Mouse (Mus musculus) frontal cortex, adult 2 months (tissue): ENCODE results near the gene Prkcd. TPM values are rescaled to one million over a fixed set of nuclear protein-coding genes. Genes with fewer than 3 reads are reported as not detected.

Experiments
- DNase-seq, 2 experiments: peaks; one replicate each; pipeline ENCODE4 v3.0.0; 2022; ENCODE audit warnings: low spot score in 1 of 2; ENCODE audit errors: extremely low spot score in 1 of 2
- polyA plus RNA-seq: library from polyadenylated mRNA; depleted of rRNA; stranded (reverse); fragments of >200 nt; gene quantifications from 2 replicates; pipeline ENCODE4 v1.2.3, GENCODE M21; 2012

The Prkcd gene
- polyA plus RNA-seq, 1 experiment: 18.9 TPM

DNA sequence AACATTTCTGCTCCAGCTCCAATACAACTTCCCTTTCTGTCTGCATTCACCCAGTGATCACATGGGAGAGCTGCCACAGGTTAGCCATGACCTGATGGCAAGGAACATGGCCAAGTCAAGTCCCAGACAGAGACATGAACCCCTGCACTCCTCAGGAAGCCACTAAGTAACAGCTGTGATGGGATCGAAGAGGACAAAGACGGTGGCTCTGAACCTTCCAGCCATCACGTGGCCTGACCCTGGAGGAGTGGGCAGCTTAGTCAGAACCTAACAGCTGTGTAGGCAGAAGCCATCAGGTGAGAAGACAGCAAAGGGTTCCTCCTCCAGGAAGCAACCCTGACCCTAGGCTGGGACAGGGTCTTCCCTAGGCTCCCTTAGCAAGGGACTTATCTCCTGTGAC is 16.5 kb downstream of the Prkcd start:
- DNase-seq: no peak

GRCm38 (mm10) chr14:30608176-30608575 is 17.8 kb downstream of the Prkcd start:
- no peak for DNase-seq

- DNase-seq: no peak
Measured at GRCm38 (mm10) chr14:30607696-30608095, 18.3 kb downstream of the Prkcd start.

- no peak for DNase-seq
Measured at GRCm38 (mm10) chr14:30606817-30607216, 19.2 kb downstream of the Prkcd start.

GRCm38 (mm10) chr14:30597142-30597541 is 28.9 kb downstream of the Prkcd start:
- DNase-seq: no peak

DNA sequence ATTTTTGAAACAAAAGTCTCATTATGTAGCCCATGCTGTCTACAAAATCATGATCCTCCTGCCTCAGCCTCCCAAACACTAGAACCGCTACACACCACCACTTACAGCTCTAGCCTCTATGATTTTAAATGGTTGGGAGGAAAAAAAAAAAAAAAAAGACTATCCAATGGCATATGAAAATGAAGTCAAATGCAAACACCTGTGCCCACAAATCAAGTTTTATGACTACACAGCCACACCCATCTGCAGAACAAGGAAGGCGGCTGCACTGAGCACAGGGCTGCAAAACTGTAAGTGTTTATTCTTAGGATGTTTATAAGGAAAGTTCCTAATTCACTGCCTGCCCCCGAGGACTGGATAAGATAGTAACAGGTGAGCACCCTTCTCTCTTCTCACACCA is 29.6 kb downstream of the Prkcd start:
- no peak for DNase-seq

DNA sequence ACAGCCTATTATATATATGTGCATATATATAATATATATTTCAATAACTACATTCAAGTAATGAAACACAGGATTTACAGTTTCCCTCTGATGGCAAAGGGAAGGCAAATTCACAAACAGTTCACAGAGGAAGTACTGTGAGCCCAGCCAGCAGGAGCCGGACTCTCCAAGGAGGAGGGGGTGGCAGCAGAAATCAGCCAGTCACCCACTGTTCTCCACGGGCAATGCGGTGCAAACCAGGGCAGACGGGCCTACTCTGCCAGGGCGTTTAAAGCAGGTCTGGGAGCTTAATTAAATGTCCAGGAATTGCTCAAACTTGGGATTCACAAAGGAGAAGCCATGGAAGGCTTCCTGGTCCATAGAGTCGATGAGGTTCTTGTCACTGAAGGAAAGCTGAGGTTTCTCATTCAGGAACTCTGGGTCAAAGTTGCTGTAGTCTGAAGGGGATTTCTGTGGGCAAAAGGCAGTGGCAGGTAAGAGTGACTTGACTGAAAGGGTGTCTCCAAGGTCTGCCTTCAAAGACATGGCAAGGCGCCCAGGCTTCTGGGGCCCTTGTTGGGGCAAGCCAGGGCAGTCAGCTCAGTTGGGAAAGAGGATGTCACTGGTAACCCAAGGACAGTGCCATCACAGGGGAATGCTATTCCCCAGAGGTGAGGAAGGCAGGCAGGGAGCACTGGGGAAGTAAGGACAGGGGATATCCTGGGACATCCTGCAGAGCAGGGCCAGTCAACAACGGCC is 30.3 kb downstream of the Prkcd start:
- no peak for DNase-seq

DNA sequence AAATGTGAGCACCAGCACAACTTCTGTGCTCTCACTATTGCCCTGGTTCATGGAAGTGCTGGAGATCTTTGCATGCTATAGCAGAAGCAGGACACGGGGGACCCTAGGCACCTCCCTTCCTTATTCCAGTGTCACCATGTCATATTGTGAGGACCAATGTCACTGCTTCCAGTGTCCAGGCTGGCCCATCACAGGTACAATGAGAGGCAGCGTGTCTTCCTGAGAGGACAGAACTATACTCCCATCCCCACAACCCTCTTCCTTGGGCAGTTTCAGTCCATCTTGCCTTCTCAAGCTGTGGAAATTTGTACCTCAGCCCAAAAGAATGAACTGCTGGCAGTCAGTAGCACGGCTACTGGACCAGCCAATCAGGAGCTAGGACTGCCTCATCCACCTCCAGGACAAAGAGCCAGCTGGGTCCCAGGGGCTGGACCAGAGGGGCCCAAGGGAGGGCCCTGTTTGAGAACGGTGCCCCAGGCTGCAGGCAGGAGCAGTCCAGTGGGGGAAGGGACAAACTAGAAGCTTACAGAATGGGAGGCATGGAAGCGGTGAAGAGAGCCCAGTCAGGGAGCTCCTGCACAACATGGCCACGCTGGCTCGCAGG is 31.8 kb downstream of the Prkcd start:
- no peak for DNase-seq

DNA sequence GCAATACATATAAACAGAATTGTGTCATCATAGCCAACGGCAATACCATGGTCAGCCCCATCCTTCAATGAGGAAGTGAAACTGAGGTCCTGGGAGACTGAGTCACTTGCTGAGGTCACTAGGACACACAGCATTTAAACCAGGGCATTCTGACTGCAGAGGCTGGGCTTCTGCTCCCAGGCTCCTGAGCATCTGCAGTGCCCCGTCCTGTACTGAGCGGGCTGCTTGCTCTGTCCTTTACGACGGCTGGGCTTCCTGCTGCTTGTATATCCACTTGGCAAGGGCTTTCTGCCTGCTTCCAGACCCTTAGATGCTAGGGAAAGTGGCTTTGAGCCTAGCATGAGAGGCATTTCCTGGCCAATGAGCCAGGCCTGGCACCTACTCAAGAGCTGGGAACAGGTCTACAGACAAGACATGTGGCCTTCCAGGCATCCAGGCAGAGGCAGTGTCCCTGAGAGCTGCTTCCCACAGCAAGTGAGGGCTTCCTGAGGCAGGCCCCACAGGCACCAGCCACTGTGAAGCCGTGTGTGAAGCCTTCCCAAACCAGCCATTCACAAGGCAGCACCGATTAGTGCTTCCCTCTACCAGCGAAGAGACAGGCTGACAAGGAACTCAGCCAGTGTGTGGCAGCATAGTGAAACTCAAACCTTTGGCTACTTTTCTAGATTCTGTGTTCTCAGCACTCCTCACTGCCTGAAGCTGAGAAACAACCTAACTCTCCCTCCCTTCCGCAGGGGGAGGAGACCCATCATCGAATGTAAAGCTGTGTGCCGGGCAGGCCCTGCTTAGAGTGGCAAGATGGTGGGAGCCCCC is 32.5 kb downstream of the Prkcd start:
- peak in 1 of 2 experiments; percentile 61 for DNase-seq

- DNase-seq: peak in 1 of 2 experiments; percentile 80
Measured at GRCm38 (mm10) chr14:30591417-30591816, 34.6 kb downstream of the Prkcd start.

- DNase-seq: no peak
Measured at GRCm38 (mm10) chr14:30590918-30591317, 35.1 kb downstream of the Prkcd start.

DNA sequence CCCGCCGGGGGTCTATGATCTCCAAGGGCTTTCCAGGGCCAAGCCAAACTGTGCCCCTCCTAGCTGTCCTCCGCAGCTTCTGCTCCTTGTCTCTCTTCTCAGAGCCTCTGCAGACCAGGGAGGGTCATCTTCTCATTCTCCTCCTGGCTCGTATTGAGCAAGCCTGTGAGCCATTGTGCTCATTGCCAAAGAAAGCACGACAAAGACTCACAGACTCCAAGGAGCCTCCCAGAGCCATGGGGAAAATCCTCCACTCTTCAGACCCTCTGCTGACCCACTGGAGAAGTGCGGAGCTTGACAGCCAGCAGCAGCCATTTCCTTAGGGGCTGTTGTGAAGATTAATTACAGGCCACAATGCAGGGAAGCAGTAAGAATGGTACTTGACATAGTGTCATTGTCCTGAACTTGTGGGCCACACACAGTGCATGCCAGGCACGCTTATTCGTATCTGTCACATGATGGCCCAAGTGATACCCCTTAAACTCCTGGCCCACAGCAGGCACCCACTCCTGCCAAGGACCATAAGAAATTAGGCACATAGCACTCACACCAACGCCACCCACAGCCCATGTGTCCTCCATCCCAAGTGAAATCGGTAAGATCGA is 35.9 kb downstream of the Prkcd start:
- no peak for DNase-seq

- DNase-seq: no peak
Measured at GRCm38 (mm10) chr14:30586780-30587461, 39.1 kb downstream of the Prkcd start.

DNA sequence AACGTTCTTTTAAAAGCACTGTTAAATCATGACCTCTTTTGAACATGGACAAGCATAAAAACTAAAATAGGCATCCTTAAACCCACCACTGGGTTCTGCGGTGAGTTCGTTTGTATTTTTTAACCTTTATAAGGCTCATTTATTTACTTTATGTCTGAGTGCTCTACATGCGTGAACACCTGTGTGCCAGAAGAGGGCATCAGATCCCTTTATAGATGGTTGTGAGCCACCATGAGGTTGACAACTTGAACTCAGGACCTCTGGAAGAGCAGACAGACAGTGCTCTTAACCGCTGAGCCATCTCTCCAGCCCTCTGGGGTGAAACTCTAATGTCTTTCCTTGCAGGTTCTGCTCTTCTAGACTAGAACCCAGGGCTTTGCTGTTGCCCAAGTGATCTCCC is 40.7 kb downstream of the Prkcd start:
- no peak for DNase-seq

GRCm38 (mm10) chr14:30584497-30585251 is 41.3 kb downstream of the Prkcd start:
- DNase-seq: no peak

DNA sequence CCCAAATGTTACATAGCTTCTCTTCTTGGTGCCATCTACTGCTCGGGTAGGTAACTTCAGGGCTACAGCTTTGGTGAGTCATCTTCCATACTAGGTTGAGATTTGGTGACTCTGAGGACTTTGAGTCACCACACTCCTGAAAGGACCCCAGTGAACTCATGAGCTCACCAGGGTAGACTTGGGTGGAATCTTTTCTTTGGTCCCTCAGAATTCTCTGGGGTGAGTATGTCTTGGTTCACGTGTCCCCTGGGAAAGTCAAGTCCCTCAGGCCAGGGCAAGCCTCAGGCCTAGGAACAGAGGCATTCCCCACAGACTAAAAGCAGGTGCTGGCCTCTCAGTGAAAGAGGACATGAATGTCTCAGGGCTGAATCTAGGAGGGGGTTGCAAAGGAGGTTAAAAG is 41.9 kb downstream of the Prkcd start:
- DNase-seq: no peak

GRCm38 (mm10) chr14:30581238-30581637 is 44.8 kb downstream of the Prkcd start:
- DNase-seq: no peak

- DNase-seq: no peak
Measured at GRCm38 (mm10) chr14:30579882-30580281, 46.1 kb downstream of the Prkcd start.

- no peak for DNase-seq
Measured at GRCm38 (mm10) chr14:30579180-30579579, 46.8 kb downstream of the Prkcd start.
